Mouse (Mus musculus) bone marrow macrophage, adult 2 months (primary cell): ENCODE results near the gene Chd1l.

Experiments
- CTCF ChIP-seq: IDR thresholded peaks from 2 replicates; pipeline ENCODE4 v1.5.1; 2012; ENCODE audit warnings: low read depth, mild to moderate bottlenecking, low read length, moderate library complexity
- POLR2A ChIP-seq: IDR thresholded peaks from 2 replicates; pipeline ENCODE4 v1.6.1; 2012; ENCODE audit warnings: mild to moderate bottlenecking, low read depth, low read length, borderline replicate concordance

DNA sequence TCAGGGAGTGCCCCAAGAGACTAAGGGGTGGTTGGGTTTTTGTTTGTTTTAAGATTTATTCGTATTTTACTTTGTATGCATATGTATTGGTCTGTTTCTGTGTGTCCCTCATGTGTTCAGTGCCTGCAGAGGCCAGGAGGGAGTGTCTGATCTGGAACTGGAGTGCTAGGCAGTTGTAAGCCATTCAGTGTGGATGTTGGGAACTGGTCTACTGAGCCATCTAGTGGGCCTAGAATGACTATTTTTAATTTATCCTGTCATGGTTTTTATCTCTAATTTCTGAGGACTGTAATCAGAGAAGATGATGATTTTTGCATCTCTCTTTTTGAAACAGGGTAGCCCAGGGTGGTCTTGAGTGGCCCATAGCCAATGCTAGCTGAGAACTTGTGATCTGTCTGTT, 71.4 kb downstream of the Chd1l start:
- no peak for TF ChIP-seq CTCF
- no peak for TF ChIP-seq POLR2A
